Mouse (Mus musculus) small intestine, adult 2 months (tissue): ENCODE data around the gene Rcor2. TPM values are rescaled to one million over a fixed set of nuclear protein-coding genes. Genes with fewer than 3 reads are reported as not detected.

Experiments
- H3K27ac ChIP-seq: fragments of 200-500 bp; 2 replicates; pipeline ENCODE4 v1.5.1; 2012; ENCODE audit warnings: low read depth, low read length, control low read depth, inconsistent platforms; ENCODE audit not compliant: insufficient read depth
- H3K27me3 ChIP-seq: fragments of 200-500 bp; 2 replicates; pipeline ENCODE4 v1.6.1; 2012; ENCODE audit warnings: mild to moderate bottlenecking, moderate library complexity, low read length, inconsistent platforms; ENCODE audit not compliant: control insufficient read depth, insufficient read depth
- H3K36me3 ChIP-seq: fragments of 200-500 bp; 2 replicates; pipeline ENCODE4 v1.6.1; 2012; ENCODE audit warnings: mild to moderate bottlenecking, low read length, control low read depth, inconsistent platforms; ENCODE audit not compliant: control insufficient read depth, insufficient read depth
- H3K4me1 ChIP-seq: fragments of 200-500 bp; 2 replicates; pipeline ENCODE4 v1.6.1; 2012; ENCODE audit warnings: low read length, inconsistent platforms, mixed read lengths; ENCODE audit not compliant: control insufficient read depth, insufficient read depth, insufficient read length
- H3K4me3 ChIP-seq: fragments of 200-500 bp; 2 replicates; pipeline ENCODE4 v1.5.1; 2012; ENCODE audit warnings: low read depth, mild to moderate bottlenecking, control low read depth, inconsistent platforms, low read length, moderate library complexity
- CTCF ChIP-seq: fragments of 200-500 bp; IDR thresholded peaks from 2 replicates; pipeline ENCODE4 v1.5.1; 2012; ENCODE audit warnings: low read depth, mild to moderate bottlenecking, control low read depth, inconsistent platforms, low read length, moderate library complexity, mixed read lengths; ENCODE audit not compliant: insufficient replicate concordance, insufficient read length; ENCODE audit errors: extremely low read depth
- POLR2A ChIP-seq: fragments of 200-500 bp; IDR thresholded peaks from 2 replicates; pipeline ENCODE4 v1.6.1; 2012; ENCODE audit warnings: low read depth, mild to moderate bottlenecking, control low read depth, inconsistent platforms, low read length, moderate library complexity
- WGBS: fragments of 180-500 bp; shearing (Covaris S2); methylation state at CpG from one replicate; pipeline ENCODE4 v1.1.7; 2018; 5-methylcytosine and 5-hydroxymethylcytosine counted together
- polyA plus RNA-seq: library from polyadenylated mRNA; depleted of rRNA; stranded (reverse); fragments of >200 nt; gene quantifications from 2 replicates; pipeline ENCODE4 v1.2.3, GENCODE M21; 2012

The Rcor2 gene
- polyA plus RNA-seq, 1 experiment = 1.8 TPM

GRCm38 (mm10) chr19:7304801-7305200, 37.7 kb downstream of the Rcor2 start:
- 80% methylated on average over 2 of the region's 2 CpGs for WGBS
- Histone ChIP-seq H3K36me3 (no peaks in the 10 kb centered on the region; the same call in 1 of the 2 replicates), H3K4me3 (no peak overlapping the region), H3K27ac (no peak overlapping the region), H3K27me3 (no peaks in the 10 kb centered on the region), H3K4me1 (peaks cover 43% of the 10 kb centered on the region)
- TF ChIP-seq CTCF = no peak
- TF ChIP-seq POLR2A = no peak

- 63% methylated on average over 10 of the region's 11 CpGs for WGBS
- TF ChIP-seq POLR2A (no peak), CTCF (no peak)
- Histone ChIP-seq H3K27ac (no peak overlapping the region), H3K4me3 (no peak overlapping the region), H3K4me1 (peaks cover 51% of the 10 kb centered on the region), H3K27me3 (no peaks in the 10 kb centered on the region), H3K36me3 (no peaks in the 10 kb centered on the region)
Observed at GRCm38 (mm10) chr19:7305380-7306310, 38.5 kb downstream of the Rcor2 start.

- Histone ChIP-seq H3K27ac (peak overlapping the region; percentile 43), H3K4me3 (no peak overlapping the region), H3K4me1 (peaks cover 53% of the 10 kb centered on the region), H3K36me3 (no peaks in the 10 kb centered on the region), H3K27me3 (no peaks in the 10 kb centered on the region)
- TF ChIP-seq CTCF (no peak), POLR2A (no peak)
- WGBS = 29% methylated on average over 3 of the region's 3 CpGs
Observed at GRCm38 (mm10) chr19:7306968-7307367, 39.8 kb downstream of the Rcor2 start.

GRCm38 (mm10) chr19:7307995-7308770, 41.1 kb downstream of the Rcor2 start:
- Histone ChIP-seq H3K27ac (peak overlapping the region; percentile 43), H3K27me3 (no peaks in the 10 kb centered on the region), H3K36me3 (no peaks in the 10 kb centered on the region), H3K4me3 (no peak overlapping the region), H3K4me1 (peaks cover 45% of the 10 kb centered on the region)
- TF ChIP-seq CTCF (no peak), POLR2A (no peak)
- WGBS = 16% methylated on average over 8 of the region's 8 CpGs

- TF ChIP-seq POLR2A = no peak
- no peak for TF ChIP-seq CTCF
- 47% methylated on average over 2 of the region's 2 CpGs for WGBS
- Histone ChIP-seq H3K4me3 (no peak overlapping the region), H3K36me3 (no peaks in the 10 kb centered on the region), H3K27me3 (no peaks in the 10 kb centered on the region), H3K4me1 (peaks cover 50% of the 10 kb centered on the region), H3K27ac (peak overlapping the region; percentile 68)
Observed at GRCm38 (mm10) chr19:7309738-7310330, 42.7 kb downstream of the Rcor2 start.

GRCm38 (mm10) chr19:7310704-7311103, 43.6 kb downstream of the Rcor2 start:
- Histone ChIP-seq H3K36me3 (no peaks in the 10 kb centered on the region), H3K27ac (peak overlapping the region; percentile 68), H3K4me3 (no peak overlapping the region), H3K27me3 (no peaks in the 10 kb centered on the region), H3K4me1 (peaks cover 55% of the 10 kb centered on the region)
- WGBS = 18% methylated on average over 5 of the region's 5 CpGs
- TF ChIP-seq POLR2A (no peak), CTCF (0 out of 2 replicates have a peak, but pooled peaks have one; percentile 18)
